Mouse (Mus musculus) spleen, postnatal 14 days (tissue): ENCODE measurements around the gene Ergic1.

Experiments
- DNase-seq, 2 experiments: peaks; one replicate each; pipeline ENCODE4 v3.0.0; 2021 to 2022; ENCODE audit warnings: low spot score in 2 of 2

The Ergic1 gene

GRCm38 (mm10) chr17:26625521-26626010 is 64.3 kb downstream of the Ergic1 start:
- DNase-seq: no peak

- no peak for DNase-seq
Measured at GRCm38 (mm10) chr17:26628479-26628878, 67.2 kb downstream of the Ergic1 start.

GRCm38 (mm10) chr17:26628936-26629335 is 67.6 kb downstream of the Ergic1 start:
- no peak for DNase-seq

GRCm38 (mm10) chr17:26631811-26632327 is 70.6 kb downstream of the Ergic1 start:
- no peak for DNase-seq

GRCm38 (mm10) chr17:26633186-26633585 is 71.9 kb downstream of the Ergic1 start:
- no peak for DNase-seq

- no peak for DNase-seq
Measured at GRCm38 (mm10) chr17:26633926-26634325, 72.6 kb downstream of the Ergic1 start.

GRCm38 (mm10) chr17:26634539-26634938 is 73.2 kb downstream of the Ergic1 start:
- no peak for DNase-seq

GRCm38 (mm10) chr17:26635951-26636350 is 74.7 kb downstream of the Ergic1 start:
- DNase-seq: no peak

GRCm38 (mm10) chr17:26637851-26638250 is 76.6 kb downstream of the Ergic1 start:
- DNase-seq: no peak

GRCm38 (mm10) chr17:26638655-26639054 is 77.4 kb downstream of the Ergic1 start:
- peak; percentile 53 to 77 for DNase-seq

- DNase-seq: no peak
Measured at GRCm38 (mm10) chr17:26639791-26640190, 78.5 kb downstream of the Ergic1 start.

GRCm38 (mm10) chr17:26640286-26640740 is 79.0 kb downstream of the Ergic1 start:
- no peak for DNase-seq

- no peak for DNase-seq
Measured at GRCm38 (mm10) chr17:26643456-26643855, 82.2 kb downstream of the Ergic1 start.

GRCm38 (mm10) chr17:26643993-26644392 is 82.7 kb downstream of the Ergic1 start:
- DNase-seq: no peak

GRCm38 (mm10) chr17:26644509-26645410 is 83.5 kb downstream of the Ergic1 start:
- DNase-seq: no peak

- DNase-seq: no peak
Measured at GRCm38 (mm10) chr17:26645411-26645854, 84.1 kb downstream of the Ergic1 start.

GRCm38 (mm10) chr17:26647283-26647682 is 86.0 kb downstream of the Ergic1 start:
- no peak for DNase-seq

- no peak for DNase-seq
Measured at GRCm38 (mm10) chr17:26649565-26649964, 88.3 kb downstream of the Ergic1 start.

GRCm38 (mm10) chr17:26650451-26651363 is 89.4 kb downstream of the Ergic1 start:
- DNase-seq: no peak

GRCm38 (mm10) chr17:26658854-26659572 is 97.7 kb downstream of the Ergic1 start:
- DNase-seq: no peak

GRCm38 (mm10) chr17:26659573-26659915 is 98.3 kb downstream of the Ergic1 start:
- no peak for DNase-seq
